Mouse (Mus musculus) adrenal gland, postnatal 36 days (tissue): ENCODE data around the gene Nt5dc2. TPM values are rescaled to one million over a fixed set of nuclear protein-coding genes. Genes with fewer than 3 reads are reported as not detected.

Experiments used
- DNase-seq, 2 experiments: peaks; one replicate each; pipeline ENCODE4 v3.0.0; 2021; ENCODE audit warnings: mixed read lengths in 1 of 2
- total RNA-seq, 2 experiments: library from RNA; stranded (reverse); gene quantifications; 2 replicates each; pipeline ENCODE4 v1.2.3; 2021

The Nt5dc2 gene
- total RNA-seq, 2 experiments from 2014 or later, result 24.0 to 29.3 TPM

DNA sequence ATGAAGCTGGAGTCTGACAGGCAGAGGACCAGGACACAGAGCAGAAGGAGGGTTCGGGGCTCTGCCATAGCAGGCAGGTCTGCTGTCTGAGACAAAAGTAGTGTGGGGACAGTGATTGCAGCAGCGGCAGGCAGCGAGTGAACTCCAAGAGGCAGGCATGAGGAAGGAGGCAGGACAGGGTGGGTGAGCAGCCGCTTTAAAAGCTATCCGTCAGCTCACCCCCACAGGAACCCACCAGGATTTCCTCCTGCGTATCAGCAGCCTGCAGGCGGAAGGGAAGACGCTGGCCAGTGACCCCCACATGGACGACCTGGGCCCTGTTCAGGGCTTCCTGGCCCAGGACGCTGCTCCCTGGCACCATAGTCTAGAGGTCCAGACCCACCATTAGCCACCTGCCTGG lies 37.6 kb downstream of the Nt5dc2 start, which contains the start of gene Stab1:
Stab1 (minus strand) TSS at position 217 of the 400 bp plus-strand sequence.
- peak; percentile 60 to 69 for DNase-seq

DNA sequence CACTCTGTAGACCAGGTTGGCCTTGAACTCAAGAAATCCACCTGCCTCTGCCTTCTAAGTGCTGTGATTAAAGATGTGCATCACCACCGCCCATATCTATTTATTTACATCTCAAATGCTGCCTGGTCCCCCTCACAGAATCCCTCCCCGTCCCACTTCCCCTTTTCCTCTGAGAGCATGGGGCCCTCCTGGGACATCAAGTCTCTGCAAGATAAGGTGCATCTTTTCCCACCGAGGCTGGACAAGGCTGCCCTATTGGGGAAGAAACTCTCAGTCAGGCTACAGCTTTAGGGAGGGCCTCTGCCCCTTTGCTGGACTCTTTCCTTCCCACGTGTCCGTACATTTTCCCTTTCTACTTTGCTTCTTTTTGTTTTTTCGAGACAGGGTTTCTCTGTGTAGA lies 38.7 kb downstream of the Nt5dc2 start:
- no peak for DNase-seq

DNA sequence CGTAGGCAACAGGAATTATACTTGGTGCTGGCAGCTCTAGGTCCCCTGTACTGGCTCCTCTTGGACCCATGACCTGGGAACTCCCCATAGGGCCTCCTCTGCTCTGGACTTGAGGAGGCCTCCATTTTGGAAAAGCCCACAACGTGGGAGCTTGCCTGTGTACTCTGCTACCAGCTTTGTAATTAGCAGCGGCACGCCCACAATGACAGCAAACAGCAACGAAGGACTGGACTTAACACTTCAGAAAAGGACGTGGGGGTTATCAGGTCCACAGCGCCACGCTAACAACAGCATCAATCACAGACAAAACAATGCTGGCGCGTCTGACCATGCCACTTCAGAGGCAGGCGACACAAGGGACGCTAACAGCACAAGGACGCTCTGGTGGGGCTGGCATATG lies 40.1 kb downstream of the Nt5dc2 start:
- DNase-seq, result no peak

DNA sequence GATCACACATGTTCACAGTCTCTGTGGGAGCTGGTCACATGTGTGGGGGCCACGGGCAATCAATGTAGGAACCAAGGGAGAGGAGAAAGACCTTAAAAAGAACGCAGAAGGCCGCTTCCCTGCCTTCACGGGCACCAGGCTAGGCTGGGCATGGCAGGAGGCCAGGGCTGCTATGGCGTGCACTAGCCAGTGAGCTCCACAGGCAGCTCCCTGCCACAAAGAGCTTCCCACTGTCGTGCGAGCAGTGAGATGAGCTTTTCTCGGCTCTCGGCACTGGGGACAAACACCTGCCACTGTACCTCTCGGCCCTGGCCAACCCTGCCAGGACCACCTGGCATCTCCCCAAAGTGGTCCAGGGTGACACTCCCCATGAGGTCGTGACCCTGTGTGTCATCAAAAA lies 40.5 kb downstream of the Nt5dc2 start:
- DNase-seq, result peak in 1 of 2 experiments; percentile 52

DNA sequence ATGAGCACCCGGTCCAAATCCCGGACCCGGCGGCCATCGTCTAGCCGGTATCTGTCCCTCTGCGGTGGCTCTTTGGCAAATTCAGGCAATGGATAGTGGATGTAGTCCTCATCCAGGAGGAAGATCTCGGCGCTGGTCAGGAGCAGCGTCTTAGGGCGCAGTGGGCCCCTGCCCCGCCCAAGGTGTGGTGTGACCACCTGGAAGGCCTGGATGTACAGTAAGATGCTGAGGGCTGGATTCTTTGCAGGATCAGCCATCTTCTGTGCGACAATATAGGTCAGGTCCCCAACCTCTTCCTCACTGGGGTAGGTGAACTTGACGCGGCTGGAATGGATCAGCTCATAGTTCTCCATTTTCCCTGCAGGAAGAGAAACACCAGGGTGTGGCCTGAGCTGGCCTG lies 41.0 kb downstream of the Nt5dc2 start:
- no peak for DNase-seq

DNA sequence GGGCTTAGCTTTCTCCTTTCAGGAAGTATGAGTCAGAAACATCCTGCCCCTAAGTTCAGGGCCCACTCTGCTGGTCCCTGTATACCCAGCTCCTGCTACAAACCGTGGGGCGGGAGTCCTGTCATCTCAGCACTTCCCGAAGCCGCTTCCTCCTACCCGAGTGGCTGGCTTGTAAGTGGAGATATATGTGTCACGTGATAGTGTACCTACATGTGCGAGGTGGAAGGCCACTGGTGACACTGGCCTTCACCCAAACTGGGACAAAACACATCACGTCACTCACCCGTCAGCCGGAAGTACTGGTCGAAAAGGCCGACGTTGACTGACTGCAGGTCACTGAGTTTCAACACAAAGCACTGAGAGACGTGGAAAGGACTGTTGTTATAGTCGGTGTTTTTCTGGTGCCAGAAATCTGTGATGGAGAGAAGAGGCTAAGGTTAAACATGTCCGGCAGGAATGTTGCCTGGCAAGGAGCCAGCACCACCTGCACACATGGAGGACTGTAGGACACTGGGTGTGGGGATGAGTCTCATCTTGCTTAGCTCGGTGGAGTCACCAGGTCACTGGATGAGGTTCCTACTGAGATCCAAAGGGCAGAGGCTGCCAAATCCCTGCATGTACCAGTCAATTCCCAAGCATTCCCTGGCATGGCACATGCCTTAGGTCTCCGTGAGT lies 42.1 kb downstream of the Nt5dc2 start:
- DNase-seq, result peak; percentile 34 to 52

DNA sequence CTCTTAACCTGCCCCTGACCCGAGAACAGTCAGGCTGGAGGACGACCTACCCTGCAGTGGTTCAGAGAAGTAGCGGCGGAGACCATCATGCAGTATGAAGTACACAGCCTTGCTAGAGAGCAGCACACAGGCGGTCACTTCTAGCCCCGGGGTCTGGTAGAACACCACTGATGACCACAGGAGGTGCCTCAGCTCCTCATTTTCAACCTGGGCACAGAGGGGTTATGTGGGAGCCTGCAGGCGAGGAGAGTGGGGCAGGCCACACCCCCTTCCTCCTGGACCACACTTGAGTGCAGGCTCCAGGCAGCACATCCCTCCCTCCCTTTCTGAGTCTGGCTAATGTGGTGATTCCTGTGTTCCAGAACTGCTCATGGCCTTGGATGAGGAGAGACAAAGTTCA lies 42.7 kb downstream of the Nt5dc2 start:
- no peak for DNase-seq

DNA sequence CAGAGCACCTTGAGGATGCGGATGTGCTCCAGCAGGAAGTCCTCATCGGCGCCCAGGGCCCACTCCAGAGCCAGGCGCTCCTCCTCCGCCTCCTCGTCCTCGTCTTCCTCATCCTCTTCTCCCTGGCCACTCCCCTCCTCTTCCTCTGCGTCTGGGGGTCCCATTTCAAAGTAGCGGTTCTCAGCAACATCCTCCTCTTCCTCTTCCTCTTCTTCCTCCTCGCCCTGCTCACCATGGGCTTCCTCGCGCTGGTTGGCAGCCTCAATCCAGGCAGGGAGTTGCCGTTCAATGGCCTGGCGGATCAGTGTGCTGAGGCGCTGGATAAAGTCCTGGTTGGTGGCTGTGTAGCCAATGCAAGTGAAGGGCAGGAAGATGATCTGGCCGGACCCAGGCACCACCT lies 46.4 kb downstream of the Nt5dc2 start:
- no peak for DNase-seq

DNA sequence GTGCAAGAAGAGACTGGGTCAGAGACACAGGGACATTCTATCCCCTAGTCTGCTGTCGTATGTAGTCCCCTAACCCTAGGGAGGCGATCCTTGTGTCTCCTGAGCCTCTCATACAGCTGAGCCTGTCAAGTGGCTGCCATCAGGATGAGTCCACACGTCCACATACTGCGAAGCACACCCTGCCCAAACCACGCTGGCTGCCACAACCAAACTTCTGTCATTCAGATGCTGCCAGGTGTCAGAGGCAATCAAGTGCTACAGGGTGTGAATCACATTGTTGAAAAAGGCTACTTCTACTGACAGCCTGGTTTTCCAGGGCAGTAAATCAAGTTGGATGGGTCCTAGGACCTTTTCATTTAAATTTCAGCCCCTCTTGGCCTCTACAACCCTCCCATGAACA lies 46.9 kb downstream of the Nt5dc2 start:
- DNase-seq, result no peak

DNA sequence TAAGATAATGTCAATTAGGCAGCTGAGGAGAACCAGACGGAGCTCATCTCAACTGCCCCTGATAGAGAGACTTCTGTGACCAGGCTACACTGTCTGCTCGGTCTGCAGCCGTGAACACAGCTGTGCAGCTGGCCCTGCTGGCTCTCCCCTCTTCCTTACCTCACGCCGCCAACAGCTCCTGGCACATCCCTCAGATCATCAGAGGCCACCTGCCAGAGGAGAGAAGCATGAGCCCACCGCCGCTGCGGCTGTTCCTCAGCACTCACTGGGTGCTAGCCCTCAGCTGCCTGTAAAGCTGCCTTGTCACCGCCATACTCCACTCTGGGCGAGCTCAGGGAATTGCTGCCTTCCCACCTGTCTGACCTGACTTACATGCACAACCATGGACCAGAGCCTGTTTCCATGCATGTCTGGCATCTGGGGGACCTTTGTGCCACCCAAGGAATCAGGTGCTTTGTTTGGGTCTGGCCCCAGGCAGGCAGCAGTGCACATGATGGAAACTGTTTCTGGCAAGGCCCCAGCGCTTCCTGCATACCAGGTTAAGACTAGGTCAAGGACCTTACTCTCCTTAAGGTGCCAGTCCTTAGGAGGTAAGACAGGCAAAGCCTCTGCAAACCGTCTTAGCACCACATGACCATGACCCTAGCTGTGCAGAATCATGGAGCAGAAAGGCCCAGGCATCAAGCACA lies 49.0 kb downstream of the Nt5dc2 start:
- DNase-seq, result no peak

DNA sequence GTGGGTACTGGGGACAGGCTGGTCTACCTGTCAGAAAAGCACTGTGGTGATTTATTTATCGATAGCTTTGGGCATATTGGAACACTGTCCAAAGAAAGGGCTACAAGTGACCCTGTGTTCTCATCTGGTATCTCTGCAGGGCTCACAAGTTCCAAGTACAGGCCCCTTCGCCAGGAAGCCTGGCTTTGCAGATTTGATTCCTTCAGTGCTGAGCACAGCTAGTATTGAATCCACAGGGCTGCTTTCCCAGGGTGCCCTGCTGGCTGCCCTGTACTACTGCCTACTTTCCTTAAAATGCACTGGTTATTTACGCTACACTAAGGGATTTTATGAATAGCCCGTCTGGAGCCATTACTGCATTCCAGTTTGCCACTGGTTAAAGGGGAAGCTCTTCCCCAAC lies 50.7 kb downstream of the Nt5dc2 start:
- no peak for DNase-seq

DNA sequence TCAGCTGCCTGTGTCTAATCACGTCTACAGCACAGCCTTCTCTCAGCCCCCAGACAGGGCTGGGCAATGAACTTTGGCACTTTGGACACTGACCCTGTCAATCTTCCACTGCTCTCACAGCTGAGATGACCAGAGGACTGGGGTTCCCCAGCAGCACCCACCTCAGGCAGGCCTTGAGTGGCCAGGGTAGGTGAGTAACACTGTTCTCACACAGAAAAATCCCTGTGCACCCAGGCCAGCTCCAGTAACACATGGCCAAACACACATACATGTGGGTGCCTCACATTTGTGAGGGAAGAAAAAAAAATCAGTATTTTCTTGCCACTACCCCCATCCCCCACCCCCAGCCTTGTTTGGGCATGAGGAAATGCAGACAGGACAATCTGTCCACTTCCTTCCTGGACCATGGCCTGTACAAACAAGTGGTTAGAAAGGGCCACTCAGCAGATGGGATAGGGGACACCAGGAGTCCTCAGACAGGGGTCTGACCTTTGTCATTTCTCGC lies 52.0 kb downstream of the Nt5dc2 start:
- peak in 1 of 2 experiments; percentile 51 for DNase-seq

DNA sequence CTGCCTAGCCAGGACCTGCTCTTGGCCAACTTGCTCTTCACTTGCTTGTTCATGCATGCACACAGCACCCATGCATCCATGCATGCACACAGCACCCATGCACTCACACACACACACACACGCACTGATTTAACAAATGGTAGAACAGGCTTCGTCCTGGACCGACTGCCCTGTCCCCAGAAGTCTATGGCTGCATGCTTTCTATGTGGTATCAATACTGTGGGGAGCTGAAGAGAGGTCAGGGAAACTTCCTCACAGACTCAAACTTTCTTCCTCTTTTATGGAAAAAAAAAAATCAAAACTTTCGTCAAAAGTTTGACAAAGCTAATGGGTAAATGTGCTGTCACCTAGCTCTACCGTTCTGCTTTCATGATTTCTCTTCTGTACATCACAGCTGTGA lies 52.7 kb downstream of the Nt5dc2 start:
- no peak for DNase-seq

DNA sequence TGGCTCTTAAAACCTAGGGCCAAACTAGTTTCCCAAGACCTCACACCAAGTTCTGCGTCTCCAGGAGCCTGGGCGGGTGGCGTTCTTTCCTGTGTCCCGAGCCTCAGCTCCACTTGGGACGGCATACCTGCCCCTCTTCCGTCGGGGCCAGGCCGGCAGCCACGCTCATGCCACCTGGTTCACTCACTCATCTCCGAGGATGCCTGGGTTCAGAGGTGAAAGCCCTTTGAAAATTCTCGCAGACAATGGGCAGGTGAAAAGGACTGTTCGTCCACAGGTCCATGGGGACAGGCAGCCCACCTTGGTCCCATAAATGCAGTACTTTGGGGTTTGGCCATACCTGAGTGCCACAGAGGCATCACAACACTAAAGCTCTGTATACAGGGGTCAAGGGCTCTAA lies 53.3 kb downstream of the Nt5dc2 start:
- no peak for DNase-seq

DNA sequence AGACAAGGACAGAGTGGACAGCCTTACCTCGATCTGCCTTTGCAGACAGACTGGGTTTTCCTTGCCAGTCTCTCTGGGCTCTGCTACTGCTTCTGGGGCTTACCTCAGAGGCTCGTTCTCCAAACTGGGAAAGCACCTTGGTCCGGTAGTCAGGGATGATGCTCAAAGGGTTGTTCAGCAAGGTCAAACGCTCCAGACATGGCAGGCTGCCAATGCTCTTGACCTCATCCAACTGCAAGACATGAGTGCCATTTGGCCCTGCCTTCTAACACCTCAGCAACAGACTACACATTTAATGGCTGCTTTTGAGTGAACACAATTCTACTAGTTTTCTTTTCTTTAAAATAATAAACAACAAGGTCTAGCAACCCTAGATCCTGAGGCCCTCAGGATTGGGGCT lies 55.8 kb downstream of the Nt5dc2 start:
- peak; percentile 71 to 75 for DNase-seq

Other genes starting within 250 kb of the Nt5dc2 start
- gene Itih4, start 244.6 kb upstream of the Nt5dc2 start, total RNA-seq, result 1 to 10 TPM; 4.5 to 5.3 TPM
- 1 to 10 TPM in 1 of 2 experiments, under 1 TPM in 1; 0.16 to 2.0 TPM for gene Itih3, start 207.3 kb upstream of the Nt5dc2 start, total RNA-seq
- gene Itih1, start 187.8 kb upstream of the Nt5dc2 start, total RNA-seq, result under 1 TPM in 1 of 2 experiments, not detected in 1; 0.36 TPM
- gene Nek4, start 179.7 kb upstream of the Nt5dc2 start, total RNA-seq, result 10 to 100 TPM; 11.2 to 12.6 TPM
- gene Glt8d1, start 129.7 kb upstream of the Nt5dc2 start, total RNA-seq, result 10 to 100 TPM; 45.8 to 49.2 TPM
- 100 to 1,000 TPM; 240 to 257 TPM for gene Spcs1, start 129.4 kb upstream of the Nt5dc2 start, total RNA-seq
- gene Pbrm1, start 111.9 kb upstream of the Nt5dc2 start, total RNA-seq, result 10 to 100 TPM; 56.9 to 57.6 TPM
- gene Gnl3, start 111.9 kb upstream of the Nt5dc2 start, total RNA-seq, result 100 to 1,000 TPM in 1 of 2 experiments, 10 to 100 TPM in 1; 70.5 to 126 TPM
- gene Smim4, start 2.1 kb upstream of the Nt5dc2 start, total RNA-seq, result 10 to 100 TPM; 50.5 to 85.0 TPM
- 10 to 100 TPM; 61.7 to 88.5 TPM for gene Stab1, start 37.6 kb downstream of the Nt5dc2 start, total RNA-seq
- 1 to 10 TPM in 1 of 2 experiments, under 1 TPM in 1; 0.76 to 1.5 TPM for gene Tnnc1, start 77.3 kb downstream of the Nt5dc2 start, total RNA-seq
- gene Nisch, start 85.9 kb downstream of the Nt5dc2 start, total RNA-seq, result 100 to 1,000 TPM; 265 to 294 TPM
- 1 to 10 TPM; 5.7 to 9.6 TPM for gene Sema3g, start 86.8 kb downstream of the Nt5dc2 start, total RNA-seq
- 1 to 10 TPM; 5.1 to 8.9 TPM for gene Phf7, start 120.3 kb downstream of the Nt5dc2 start, total RNA-seq
- 10 to 100 TPM; 61.8 to 63.2 TPM for gene Bap1, start 120.4 kb downstream of the Nt5dc2 start, total RNA-seq
- 1 to 10 TPM; 1.5 to 1.7 TPM for gene Dnah1, start 192.8 kb downstream of the Nt5dc2 start, total RNA-seq
- 10 to 100 TPM; 43.5 to 45.0 TPM for gene Capn7, start 205.6 kb downstream of the Nt5dc2 start, total RNA-seq